Mouse (Mus musculus) CH12.LX (cell line): ENCODE results near the gene Adipor2. TPM values are rescaled to one million over a fixed set of nuclear protein-coding genes. Genes with fewer than 3 reads are reported as not detected.

Experiments used
- DNase-seq: peaks from one replicate; pipeline ENCODE4 v3.0.0-alpha.2; 2013; ENCODE audit errors: extremely low read depth
- H3K27ac ChIP-seq: 2 replicates; pipeline ENCODE4 v1.5.1; 2012; ENCODE audit warnings: low read depth, mild to moderate bottlenecking, control low read depth, moderate library complexity; ENCODE audit not compliant: insufficient read depth
- H3K27me3 ChIP-seq: replicated peaks from 2 replicates; pipeline ENCODE3; 2012; ENCODE audit warnings: inconsistent platforms
- H3K36me3 ChIP-seq, 2 experiments: replicated peaks in 1 of 2; 2 replicates each; pipeline versions ENCODE3 to v1.6.1; 2012; ENCODE audit warnings: inconsistent platforms in 1 of 2, low read length in 1 of 2, mild to moderate bottlenecking in 1 of 2, mixed read lengths in 1 of 2, moderate library complexity in 1 of 2; ENCODE audit not compliant: control insufficient read depth in 1 of 2, insufficient read depth in 1 of 2
- H3K4me1 ChIP-seq, 2 experiments: 2 replicates each; pipeline ENCODE4 v1.6.1; 2012; ENCODE audit warnings: inconsistent platforms in 1 of 2, moderate library complexity in 1 of 2; ENCODE audit not compliant: insufficient read depth in 2 of 2, control insufficient read depth in 1 of 2
- H3K4me2 ChIP-seq: 2 replicates; pipeline ENCODE4 v1.6.1; 2012; ENCODE audit warnings: low read depth, mild to moderate bottlenecking, control low read depth; ENCODE audit not compliant: poor library complexity, insufficient read depth, severe bottlenecking
- H3K4me3 ChIP-seq, 3 experiments: fragments of 150-350 bp in 1 of 3; sonication (generic) in 1 of 3; replicated peaks in 1 of 3; 2 replicates each; pipeline versions ENCODE3 to v1.5.1; 2011 to 2012; ENCODE audit warnings: low read depth in 2 of 3, low read length in 2 of 3, mild to moderate bottlenecking in 2 of 3, moderate library complexity in 2 of 3, control low read depth in 1 of 3, improper control_type of control experiment in 1 of 3, inconsistent platforms in 1 of 3, mixed read lengths in 1 of 3; ENCODE audit not compliant: poor library complexity in 1 of 3
- H3K79me2 ChIP-seq: replicated peaks from 2 replicates; pipeline ENCODE4 v1.6.1; 2012; ENCODE audit warnings: mild to moderate bottlenecking, moderate library complexity; ENCODE audit not compliant: control insufficient read depth, poor library complexity, insufficient read depth, severe bottlenecking; ENCODE audit errors: extremely low read depth
- H3K9ac ChIP-seq: 2 replicates; pipeline ENCODE4 v1.6.1; 2012; ENCODE audit warnings: low read depth, mild to moderate bottlenecking, control low read depth, moderate library complexity; ENCODE audit not compliant: insufficient read depth
- H3K9me3 ChIP-seq: replicated peaks from 2 replicates; pipeline ENCODE3; 2012; ENCODE audit warnings: low read length, inconsistent platforms, mixed read lengths
- CHD2 ChIP-seq: IDR thresholded peaks from 2 replicates; pipeline ENCODE4 v1.6.1; 2011; ENCODE audit warnings: low read length, improper control_type of control experiment
- CTCF ChIP-seq, 2 experiments: IDR thresholded peaks in 1 of 2; conservative IDR thresholded peaks in 1 of 2; 2 replicates each; pipeline ENCODE4 v1.5.1; 2011 to 2012; ENCODE audit warnings: low read depth in 2 of 2, low read length in 2 of 2, improper control_type of control experiment in 1 of 2, inconsistent platforms in 1 of 2, mild to moderate bottlenecking in 1 of 2, moderate library complexity in 1 of 2
- E2F4 ChIP-seq: IDR thresholded peaks from 2 replicates; pipeline ENCODE4 v1.6.1; 2011; ENCODE audit warnings: low read depth, low read length, improper control_type of control experiment; ENCODE audit not compliant: insufficient replicate concordance
- GABPA ChIP-seq: IDR thresholded peaks from 2 replicates; pipeline ENCODE4 v1.6.1; 2012; ENCODE audit warnings: low read depth, low read length, improper control_type of control experiment, inconsistent platforms; ENCODE audit not compliant: insufficient replicate concordance
- HCFC1 ChIP-seq: IDR thresholded peaks from 2 replicates; pipeline ENCODE4 v1.6.1; 2012; ENCODE audit warnings: low read depth, mild to moderate bottlenecking, inconsistent platforms, low read length, improper control_type of control experiment
- IRF4 ChIP-seq: IDR thresholded peaks from 2 replicates; pipeline ENCODE4 v1.6.1; 2014; ENCODE audit warnings: low read depth, mild to moderate bottlenecking, inconsistent platforms, low read length, improper control_type of control experiment
- JUND ChIP-seq: conservative IDR thresholded peaks from 2 replicates; pipeline ENCODE4 v1.6.1; 2011; ENCODE audit warnings: low read depth, low read length, improper control_type of control experiment
- KAT2A ChIP-seq: IDR thresholded peaks from 2 replicates; pipeline ENCODE4 v1.6.1; 2012; ENCODE audit warnings: low read length, improper control_type of control experiment, inconsistent platforms; ENCODE audit not compliant: insufficient replicate concordance
- MAFK ChIP-seq: IDR thresholded peaks from 2 replicates; pipeline ENCODE4 v1.6.1; 2011; ENCODE audit warnings: low read length, improper control_type of control experiment; ENCODE audit not compliant: insufficient replicate concordance
- MAZ ChIP-seq: IDR thresholded peaks from 2 replicates; pipeline ENCODE4 v1.6.1; 2012; ENCODE audit warnings: low read depth, mild to moderate bottlenecking, inconsistent platforms, low read length, improper control_type of control experiment, moderate library complexity
- MXI1 ChIP-seq: IDR thresholded peaks from 2 replicates; pipeline ENCODE4 v1.6.1; 2011; ENCODE audit warnings: mild to moderate bottlenecking, low read depth, low read length, improper control_type of control experiment
- NRF1 ChIP-seq: IDR thresholded peaks from 2 replicates; pipeline ENCODE4 v1.6.1; 2014; ENCODE audit warnings: low read depth, mild to moderate bottlenecking, inconsistent platforms, low read length, improper control_type of control experiment, moderate library complexity
- PAX5 ChIP-seq: IDR thresholded peaks from 2 replicates; pipeline ENCODE4 v1.6.1; 2012; ENCODE audit warnings: low read length, inconsistent platforms, mixed read lengths
- POLR2AphosphoS2 ChIP-seq: IDR thresholded peaks from 2 replicates; pipeline ENCODE4 v1.6.1; 2011; ENCODE audit warnings: low read depth, low read length, improper control_type of control experiment
- RAD21 ChIP-seq: IDR thresholded peaks from 2 replicates; pipeline ENCODE4 v1.6.1; 2011; ENCODE audit warnings: low read depth, mild to moderate bottlenecking, low read length, improper control_type of control experiment, moderate library complexity
- RCOR1 ChIP-seq: conservative IDR thresholded peaks from 2 replicates; pipeline ENCODE4 v1.6.1; 2012; ENCODE audit warnings: low read depth, mild to moderate bottlenecking, inconsistent platforms, low read length, improper control_type of control experiment
- SIN3A ChIP-seq: IDR thresholded peaks from 2 replicates; pipeline ENCODE4 v1.6.1; 2012; ENCODE audit warnings: low read length, improper control_type of control experiment, inconsistent platforms
- USF1 ChIP-seq: IDR thresholded peaks from 2 replicates; pipeline ENCODE4 v1.6.1; 2014; ENCODE audit warnings: low read depth, mild to moderate bottlenecking, inconsistent platforms, low read length, improper control_type of control experiment
- USF2 ChIP-seq: conservative IDR thresholded peaks from 2 replicates; pipeline ENCODE4 v1.6.1; 2011; ENCODE audit warnings: low read depth, low read length, improper control_type of control experiment
- ZC3H11A ChIP-seq: IDR thresholded peaks from 2 replicates; pipeline ENCODE4 v1.6.1; 2012; ENCODE audit warnings: low read depth, mild to moderate bottlenecking, inconsistent platforms, low read length, improper control_type of control experiment
- ZKSCAN1 ChIP-seq: IDR thresholded peaks from 2 replicates; pipeline ENCODE4 v1.6.1; 2012; ENCODE audit warnings: low read depth, inconsistent platforms, low read length, improper control_type of control experiment, borderline replicate concordance
- dilution Hi-C: fragments of 300-500 bp; cut with MboI; formaldehyde crosslinking; loops from 2 replicates; pipeline ENCODE4 v1.14.3; 2020; ENCODE audit warnings: low sequenced_read_pairs; ENCODE audit not compliant: extremely low pct_unique_long_range_greater_than_20kb, extremely low pct_ligation_motif_present
- in situ Hi-C: fragments of 300-500 bp; cut with MboI; formaldehyde crosslinking; loops from 3 replicates; pipeline ENCODE4 v1.14.3; 2019; ENCODE audit warnings: low sequenced_read_pairs, low pct_ligation_motif_present, low pct_unique_long_range_greater_than_20kb, mixed read lengths
- polyA plus RNA-seq: library from polyadenylated mRNA; unstranded; fragments of >175 nt; gene quantifications from 2 replicates; pipeline ENCODE4 v1.2.1, GENCODE M21; 2012; ENCODE audit warnings: low read depth; ENCODE audit not compliant: insufficient read length
- total RNA-seq, 2 experiments: library from RNA; depleted of rRNA; stranded (reverse); fragments of 300-350 nt in 1 of 2; fragments of >200 nt in 1 of 2; gene quantifications; 2 replicates each; pipeline ENCODE4 v1.2.3; 2012 to 2014

Gene Adipor2
- total and polyA plus RNA-seq, 3 experiments, result 29.8 to 43.5 (median 40.3) TPM

DNA sequence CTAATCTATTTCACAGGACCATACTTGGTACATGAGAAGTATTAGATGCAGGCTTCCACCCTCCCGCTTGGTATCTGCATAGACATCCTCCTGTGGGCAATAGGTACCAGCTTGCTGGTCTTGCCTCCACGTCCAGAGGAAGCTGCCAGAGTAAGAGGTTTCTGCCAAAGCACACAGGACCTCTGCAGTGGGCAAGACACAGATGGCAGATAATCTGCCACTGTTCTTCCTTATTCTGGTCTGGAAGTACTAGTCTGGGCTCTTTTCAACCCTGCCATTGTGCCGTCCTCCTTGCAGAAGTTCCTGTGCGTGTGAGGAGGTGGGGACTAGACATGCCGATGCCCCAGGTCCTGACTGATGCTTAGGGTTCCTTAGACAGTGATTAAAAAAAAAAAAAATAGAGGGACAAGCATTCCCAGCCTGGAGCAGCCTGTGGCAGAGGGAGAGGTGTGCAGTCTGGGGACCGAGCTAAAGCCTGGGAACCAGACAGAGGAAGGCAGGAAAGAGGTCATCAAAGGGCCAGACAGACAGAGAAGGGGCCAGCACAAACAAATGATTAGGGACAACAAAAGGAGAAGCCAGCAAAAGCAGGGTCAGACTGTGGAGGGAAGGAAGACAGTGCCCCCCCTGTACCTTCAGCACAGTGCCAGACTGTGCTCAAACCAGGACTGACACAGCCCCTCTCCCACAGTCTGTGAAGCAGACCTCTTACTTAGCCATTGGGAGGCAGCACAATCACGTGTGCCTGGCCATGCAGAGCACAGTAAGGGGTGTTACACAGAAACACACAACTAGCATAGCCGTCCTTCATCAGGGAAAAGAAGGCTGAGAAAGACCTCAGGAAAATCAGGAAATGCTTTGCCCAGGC, 20.6 kb upstream of the Adipor2 start:
- TF ChIP-seq ZC3H11A (no peak), IRF4 (no peak), CHD2 (no peak), JUND (no peak), USF1 (no peak), CTCF (conservative IDR thresholded peaks at IDR 0.05 in 1 of 2, IDR thresholded peaks at IDR 0.05 in 1 of 2; ENCODE audit: low read depth in 2 of 2, low read length in 2 of 2) (no peak), KAT2A (no peak), GABPA (no peak), PAX5 (no peak), USF2 (no peak), MAFK (no peak)
- in situ Hi-C loops (loop anchor here (5.0 kb wide), 1 partner anchor 86 kb away; no protein-coding TSS in a partner anchor), dilution Hi-C loops (no loop called here)
- H3K79me2 ChIP-seq, result no peaks in the 10 kb centered on the region
- no peak overlapping the region for H3K4me2 ChIP-seq
- no peaks in the 10 kb centered on the region for H3K9me3 ChIP-seq
- H3K27me3 ChIP-seq, result no peaks in the 10 kb centered on the region
- H3K4me1 ChIP-seq, result peaks cover 0 to 3% of the 10 kb centered on the region in 2 experiments; a peak in 1 of 4 replicates
- DNase-seq, result no peak
- no peak overlapping the region for H3K27ac ChIP-seq
- peaks cover 0 to 32% of the 10 kb centered on the region in 2 experiments for H3K36me3 ChIP-seq
- H3K4me3 ChIP-seq, result no peak overlapping the region
- no peak overlapping the region for H3K9ac ChIP-seq

DNA sequence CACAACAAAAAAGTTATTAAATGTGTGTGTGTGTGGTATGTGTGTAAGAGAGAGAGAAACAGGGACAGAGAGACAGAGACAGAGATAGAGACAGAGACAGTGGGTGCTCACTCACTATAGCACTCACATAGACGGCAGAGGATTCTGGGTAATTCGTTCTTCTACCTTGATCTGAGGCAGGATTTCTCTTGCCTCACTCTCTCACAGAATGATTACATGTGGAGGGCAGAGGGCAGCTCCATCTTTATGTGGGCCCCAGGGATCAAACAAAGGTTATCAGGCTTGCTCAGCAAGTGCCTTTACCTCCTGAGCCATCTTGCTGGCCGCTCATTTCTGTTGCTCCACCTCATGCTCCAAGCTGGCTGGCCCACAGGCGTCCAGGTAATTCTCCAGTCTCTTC, 16.9 kb upstream of the Adipor2 start:
- Histone ChIP-seq H3K9ac (no peak overlapping the region), H3K4me3 (no peak overlapping the region), H3K4me1 (peaks cover 0 to 3% of the 10 kb centered on the region in 2 experiments; a peak in 1 of 4 replicates), H3K9me3 (no peaks in the 10 kb centered on the region), H3K27me3 (no peaks in the 10 kb centered on the region), H3K79me2 (no peaks in the 10 kb centered on the region)
- in situ Hi-C loops, result no loop called here
- DNase-seq, result no peak
- TF ChIP-seq GABPA, result no peak
- no peak for TF ChIP-seq ZKSCAN1
- TF ChIP-seq E2F4, result no peak
- no peak for TF ChIP-seq RAD21
- no peak for TF ChIP-seq NRF1
- TF ChIP-seq SIN3A, result no peak
- no peak for TF ChIP-seq CHD2
- TF ChIP-seq MXI1, result no peak
- TF ChIP-seq POLR2AphosphoS2, result no peak
- no peak for TF ChIP-seq HCFC1
- TF ChIP-seq MAZ, result no peak
- no peak for TF ChIP-seq RCOR1
- TF ChIP-seq JUND, result no peak
- TF ChIP-seq, all 38 proteins: peak for 0
- dilution Hi-C loops, result no loop called here
- peaks cover 0 to 30% of the 10 kb centered on the region in 2 experiments for H3K36me3 ChIP-seq
- H3K27ac ChIP-seq, result no peak overlapping the region
- no peak overlapping the region for H3K4me2 ChIP-seq
